Mouse (Mus musculus) kidney, postnatal 36 days (tissue): ENCODE data around the gene Slc7a3.
"Not testable (repeated sequence)": the region's sequence is repeated elsewhere in the genome, so short reads cannot be mapped to it uniquely, and the experiment has no call there.

Source experiments
- DNase-seq, 2 experiments: peaks; one replicate each; pipeline ENCODE4 v3.0.0; 2021 to 2022; ENCODE audit warnings: mixed read lengths in 2 of 2

Gene Slc7a3

GRCm38 (mm10) chrX:101085920-101086319 lies at the start of gene Slc7a3:
TSS of gene Slc7a3 (minus strand) at chrX:101086020.
- no peak for DNase-seq

DNA sequence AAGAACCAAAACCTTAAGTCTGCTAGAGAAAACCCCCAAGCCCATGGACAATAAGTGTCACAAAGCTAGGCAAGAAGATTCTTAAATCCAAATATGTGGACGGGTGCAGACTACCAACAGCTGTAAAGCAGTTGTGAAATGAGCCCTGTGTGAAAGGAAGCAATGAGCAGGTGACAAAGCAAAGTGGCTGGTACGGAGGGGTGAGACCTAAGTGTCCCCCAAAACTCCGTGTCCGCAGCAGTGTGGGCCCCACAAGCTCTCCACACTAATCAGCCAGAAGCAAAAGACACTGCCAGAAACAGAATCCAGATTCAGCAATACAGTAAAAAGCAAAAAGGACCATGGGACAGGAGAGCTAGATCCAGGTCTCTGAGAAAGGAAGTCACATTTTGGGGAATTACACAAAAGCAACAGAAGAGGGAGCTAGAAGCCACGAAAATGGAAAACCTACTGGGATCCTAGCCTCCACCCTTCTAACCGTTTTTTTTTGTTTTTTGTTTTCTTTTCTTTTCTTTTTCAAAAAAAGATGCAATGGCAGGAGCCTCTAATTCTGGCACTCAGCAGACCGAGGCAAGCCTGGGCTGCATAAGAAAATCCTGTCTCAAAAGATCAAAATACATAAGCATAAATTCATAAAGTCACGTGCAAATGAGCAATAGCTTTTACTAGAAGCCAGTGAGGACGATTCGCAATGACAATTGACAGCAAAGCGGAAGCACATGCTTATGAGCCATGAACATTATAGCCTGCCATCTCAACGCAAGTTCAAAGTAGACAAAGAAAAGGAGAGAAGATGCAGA lies 46.4 kb upstream of the Slc7a3 start:
- peak in 1 of 2 experiments; percentile 25 for DNase-seq

DNA sequence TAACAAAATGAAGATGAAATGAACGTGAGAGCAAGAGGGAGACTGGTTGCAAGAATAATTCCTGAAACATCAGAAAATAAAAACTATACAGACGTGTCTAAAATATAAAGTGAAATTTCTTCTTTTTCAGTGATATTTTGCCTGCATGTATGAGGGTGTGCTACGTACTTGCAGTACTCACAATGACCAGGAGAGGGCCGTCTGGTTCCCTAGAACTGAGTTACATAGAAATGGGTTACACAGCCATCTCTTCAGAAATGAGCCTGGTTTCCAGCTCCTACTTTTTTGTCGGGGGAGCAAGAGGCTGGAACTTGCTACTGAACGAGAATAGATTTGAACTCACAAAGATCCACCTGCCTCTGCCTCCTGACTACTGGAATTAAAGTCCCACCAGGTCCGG lies 45.2 kb upstream of the Slc7a3 start:
- DNase-seq = peak; percentile 59 to 84

DNA sequence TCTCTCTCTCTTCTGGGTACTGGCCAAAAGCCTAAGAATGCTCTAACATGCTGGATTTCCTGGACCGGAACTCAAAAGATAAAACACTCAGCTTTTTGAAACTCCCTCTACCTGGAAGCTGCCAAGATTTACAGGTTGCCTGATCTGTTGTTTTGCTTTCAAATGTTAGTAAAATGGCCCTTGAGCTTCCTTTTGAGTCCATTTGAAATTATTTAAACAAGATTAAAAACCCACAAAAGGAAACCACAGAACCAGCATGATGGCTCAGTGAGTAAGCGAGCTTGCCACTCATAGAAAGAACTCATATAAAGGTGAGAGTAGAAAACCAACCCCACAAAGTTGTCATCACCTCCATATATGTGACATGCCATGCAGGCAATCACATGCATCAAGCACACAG lies 42.7 kb upstream of the Slc7a3 start:
- no peak for DNase-seq

- peak in 1 of 2 experiments; percentile 17 for DNase-seq
Measured at GRCm38 (mm10) chrX:101126977-101127376, 41.2 kb upstream of the Slc7a3 start.

- DNase-seq = peak; percentile 18 to 29
Measured at GRCm38 (mm10) chrX:101126474-101126955, 40.7 kb upstream of the Slc7a3 start.

GRCm38 (mm10) chrX:101120546-101120945 lies 34.7 kb upstream of the Slc7a3 start:
- no peak for DNase-seq

DNA sequence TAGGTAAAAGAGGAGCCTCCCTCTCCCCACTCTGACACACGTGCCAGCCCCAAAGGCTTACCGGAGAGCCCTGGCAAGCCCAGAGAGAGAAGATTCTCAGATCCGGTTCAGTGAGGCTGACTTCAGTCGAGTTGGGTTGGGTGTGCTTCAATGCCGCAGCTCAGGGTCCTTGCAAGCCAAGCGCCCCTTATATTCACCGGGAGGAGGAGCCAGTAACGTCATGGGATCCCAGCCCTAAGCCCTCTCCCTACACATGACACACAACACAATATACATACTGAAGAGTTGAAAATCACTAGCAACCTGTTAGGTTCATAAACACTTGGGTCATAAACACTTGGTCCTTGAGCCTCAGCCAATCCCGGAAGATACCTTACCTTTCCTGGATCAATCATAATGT lies 609 bp downstream of the Slc7a3 start:
- not testable (repeated sequence) for DNase-seq

DNA sequence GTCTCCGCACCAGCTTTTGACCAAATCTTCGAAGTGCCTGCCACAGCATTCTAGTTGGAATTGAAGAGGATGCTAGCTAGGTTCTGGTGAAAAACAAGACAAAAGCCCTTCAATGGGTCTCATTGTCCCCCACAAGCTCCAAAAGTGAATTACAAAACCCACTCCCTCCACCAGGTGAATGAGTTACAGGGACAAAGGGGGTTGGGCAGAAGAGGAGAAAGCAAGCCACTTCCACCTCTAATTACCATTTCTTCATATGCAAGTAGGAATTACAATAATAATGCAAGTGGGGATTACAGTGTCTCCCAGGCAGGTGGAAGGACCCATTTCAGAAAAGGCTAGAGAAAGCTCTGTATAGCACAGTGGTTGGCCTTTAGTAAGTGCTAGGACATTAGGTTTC lies 1.6 kb downstream of the Slc7a3 start:
- DNase-seq = no peak

DNA sequence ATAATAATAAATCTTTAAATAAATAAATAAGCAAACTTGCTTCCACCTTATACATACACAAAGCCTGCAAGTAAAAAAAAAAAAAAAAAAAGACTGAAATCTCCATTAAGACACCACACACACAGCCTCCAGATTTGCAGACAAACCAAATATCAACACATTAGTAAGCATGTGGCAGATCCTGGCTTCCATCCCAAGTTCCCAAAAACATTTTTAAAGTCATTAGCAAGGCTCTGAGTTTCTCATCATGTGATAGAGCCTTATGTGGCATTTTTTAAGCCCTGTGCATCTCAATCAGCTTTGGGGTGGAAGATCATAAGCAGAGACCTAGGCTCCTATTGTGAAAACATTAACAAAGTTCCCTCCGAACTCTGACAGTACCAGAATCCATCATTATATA lies 20.6 kb downstream of the Slc7a3 start:
- no peak for DNase-seq

- DNase-seq = no peak
Measured at GRCm38 (mm10) chrX:101063503-101063902, 22.3 kb downstream of the Slc7a3 start.

DNA sequence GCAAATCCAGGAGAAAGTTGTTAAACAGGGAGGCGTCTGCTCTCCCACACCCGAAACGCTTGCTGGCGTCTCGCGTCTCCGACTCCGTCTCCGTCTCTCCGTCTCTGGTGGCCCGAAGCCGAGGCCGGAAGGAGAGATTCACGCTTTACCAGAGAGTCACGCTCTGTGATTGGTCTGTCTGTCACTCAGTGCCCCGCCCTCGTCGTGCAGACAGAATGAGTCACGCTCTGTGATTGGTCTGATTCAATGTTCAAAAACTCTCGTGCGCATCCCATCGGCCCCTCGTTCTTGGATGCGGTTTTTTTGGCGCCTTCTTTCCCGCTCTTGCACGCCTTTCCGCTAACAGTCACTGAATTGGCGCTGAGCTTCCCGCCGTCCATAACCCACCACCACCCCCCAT lies 26.3 kb downstream of the Slc7a3 start, which contains the start of gene Tex11:
Gene Tex11 (minus strand): TSS at position 127 of the 400 bp plus-strand sequence.
- no peak for DNase-seq
